Mouse (Mus musculus) myocyte (in vitro differentiated cells): ENCODE results near the gene Mdfi. TPM values are rescaled to one million over a fixed set of nuclear protein-coding genes. Genes with fewer than 3 reads are reported as not detected.
"Not testable (repeated sequence)": the region's sequence is repeated elsewhere in the genome, so short reads cannot be mapped to it uniquely, and the experiment has no call there.

Experiments used
- H3K27me3 ChIP-seq: one replicate; pipeline ENCODE4 v1.6.1; 2011; ENCODE audit not compliant: control insufficient read depth, insufficient read depth, insufficient read length
- H3K36me3 ChIP-seq: one replicate; pipeline ENCODE4 v1.6.1; 2011; ENCODE audit not compliant: control insufficient read depth, insufficient read depth
- H3K4me2 ChIP-seq: one replicate; pipeline ENCODE4 v1.6.1; 2011; ENCODE audit warnings: low read depth, control low read depth
- H3K4me3 ChIP-seq: one replicate; pipeline ENCODE4 v1.5.1; 2011; ENCODE audit warnings: mild to moderate bottlenecking, control low read depth, moderate library complexity
- H3K79me2 ChIP-seq: one replicate; pipeline ENCODE4 v1.6.1; 2011; ENCODE audit not compliant: control insufficient read depth, insufficient read depth
- H3ac ChIP-seq: one replicate; pipeline ENCODE4 v1.6.1; 2011; ENCODE audit not compliant: control insufficient read depth, insufficient read length
- CEBPB ChIP-seq: IDR thresholded peaks from 2 replicates; pipeline ENCODE4 v1.6.1; 2011; ENCODE audit warnings: mild to moderate bottlenecking, moderate library complexity; ENCODE audit not compliant: poor library complexity, insufficient read depth, severe bottlenecking
- E2F4 ChIP-seq: IDR thresholded peaks from one replicate; pipeline ENCODE4 v1.6.1; 2011; ENCODE audit warnings: mild to moderate bottlenecking, control low read depth, moderate library complexity; ENCODE audit not compliant: insufficient read depth
- MAX ChIP-seq: IDR thresholded peaks from one replicate; pipeline ENCODE4 v1.6.1; 2011; ENCODE audit warnings: low read depth, mild to moderate bottlenecking, control low read depth
- MYOD1 ChIP-seq, 3 experiments: IDR thresholded peaks; one replicate each; pipeline ENCODE4 v1.6.1; 2011; ENCODE audit warnings: control low read depth in 2 of 3, low read depth in 2 of 3, mild to moderate bottlenecking in 2 of 3, moderate library complexity in 1 of 3; ENCODE audit not compliant: insufficient read length in 2 of 3, control insufficient read depth in 1 of 3
- MYOG ChIP-seq, 3 experiments: IDR thresholded peaks; one replicate each; pipeline ENCODE4 v1.6.1; 2011; ENCODE audit warnings: control low read depth in 2 of 3, low read depth in 2 of 3, mild to moderate bottlenecking in 2 of 3; ENCODE audit not compliant: insufficient read length in 2 of 3, control insufficient read depth in 1 of 3, insufficient read depth in 1 of 3
- POLR2A ChIP-seq: IDR thresholded peaks from one replicate; pipeline ENCODE4 v1.6.1; 2011; ENCODE audit warnings: low read depth, mild to moderate bottlenecking, control low read depth, moderate library complexity; ENCODE audit not compliant: insufficient read length
- POLR2AphosphoS2 ChIP-seq: IDR thresholded peaks from one replicate; pipeline ENCODE4 v1.6.1; 2011; ENCODE audit warnings: low read depth, control low read depth; ENCODE audit not compliant: insufficient read length
- REST ChIP-seq: IDR thresholded peaks from one replicate; pipeline ENCODE4 v1.6.1; 2011; ENCODE audit warnings: mild to moderate bottlenecking, control low read depth, moderate library complexity; ENCODE audit not compliant: insufficient read depth, insufficient read length
- SRF ChIP-seq: IDR thresholded peaks from one replicate; pipeline ENCODE4 v1.6.1; 2011; ENCODE audit warnings: low read depth; ENCODE audit not compliant: control insufficient read depth, insufficient read length
- TCF12 ChIP-seq: IDR thresholded peaks from one replicate; pipeline ENCODE4 v1.6.1; 2011; ENCODE audit warnings: mild to moderate bottlenecking, control low read depth; ENCODE audit not compliant: poor library complexity, insufficient read depth, severe bottlenecking
- TCF3 ChIP-seq: IDR thresholded peaks from one replicate; pipeline ENCODE4 v1.6.1; 2011; ENCODE audit warnings: low read depth, control low read depth; ENCODE audit not compliant: insufficient read length
- USF1 ChIP-seq: IDR thresholded peaks from one replicate; pipeline ENCODE4 v1.6.1; 2011; ENCODE audit warnings: low read depth, mild to moderate bottlenecking, control low read depth, moderate library complexity
- polyA plus RNA-seq: library from polyadenylated mRNA; unstranded; fragments of >200 nt; fragmentation: generic; extraction: Trizol; gene quantifications from one replicate; pipeline ENCODE4 v1.2.1, GENCODE M21; 2012; ENCODE audit warnings: missing spikeins

Gene Mdfi
- polyA plus RNA-seq, 1 experiment: 1.1 TPM

- TF ChIP-seq MYOG (IDR thresholded peaks at IDR 0.05; ENCODE audit: control insufficient read depth in 1 of 3, insufficient read depth in 1 of 3, insufficient read length in 2 of 3, low read depth in 2 of 3) (no peak), MAX (no peak), USF1 (no peak), E2F4 (no peak), REST (no peak), MYOD1 (IDR thresholded peaks at IDR 0.05; ENCODE audit: control insufficient read depth in 1 of 3, insufficient read length in 2 of 3, low read depth in 2 of 3) (no peak), CEBPB (no peak), TCF12 (no peak), TCF3 (no peak), POLR2AphosphoS2 (no peak), POLR2A (no peak), SRF (no peak)
- no peak overlapping the region for H3K4me2 ChIP-seq
- no peak overlapping the region for H3K4me3 ChIP-seq
- H3ac ChIP-seq: no peak overlapping the region
- H3K79me2 ChIP-seq: no peaks in the 10 kb centered on the region
- no peaks in the 10 kb centered on the region for H3K27me3 ChIP-seq
- no peaks in the 10 kb centered on the region for H3K36me3 ChIP-seq
Measured at GRCm38 (mm10) chr17:47855544-47855943, 21.1 kb upstream of the Mdfi start.

GRCm38 (mm10) chr17:47854908-47855307 is 20.4 kb upstream of the Mdfi start:
- Histone ChIP-seq H3K79me2 (no peaks in the 10 kb centered on the region), H3ac (no peak overlapping the region), H3K27me3 (no peaks in the 10 kb centered on the region), H3K36me3 (no peaks in the 10 kb centered on the region), H3K4me3 (no peak overlapping the region), H3K4me2 (no peak overlapping the region)
- TF ChIP-seq USF1 (no peak), POLR2A (no peak), MAX (no peak), SRF (no peak)

DNA sequence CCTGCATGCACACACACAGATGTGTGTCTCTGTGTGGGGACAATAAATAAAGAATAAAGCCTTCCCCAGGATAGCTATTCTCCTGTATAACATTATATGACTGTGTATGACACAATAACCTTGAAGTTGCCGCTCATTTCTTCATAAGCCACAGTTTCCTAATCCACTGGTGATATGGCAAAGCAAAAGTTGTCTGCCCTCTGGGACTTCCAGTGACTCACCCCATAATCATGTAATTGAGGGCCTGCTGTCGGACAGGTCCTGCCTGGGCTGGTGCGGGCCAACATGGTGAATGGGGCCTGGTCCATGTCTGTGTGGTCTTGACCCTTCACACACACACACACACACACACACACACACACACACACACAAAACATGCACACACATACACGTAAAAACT is 19.3 kb upstream of the Mdfi start:
- Histone ChIP-seq H3K4me2 (no peak overlapping the region), H3K36me3 (no peaks in the 10 kb centered on the region), H3K27me3 (no peaks in the 10 kb centered on the region), H3K4me3 (no peak overlapping the region), H3K79me2 (no peaks in the 10 kb centered on the region), H3ac (no peak overlapping the region)
- TF ChIP-seq MYOD1 (IDR thresholded peaks at IDR 0.05; ENCODE audit: control insufficient read depth in 1 of 3, insufficient read length in 2 of 3, low read depth in 2 of 3) (no peak), TCF12 (no peak), MYOG (IDR thresholded peaks at IDR 0.05; ENCODE audit: control insufficient read depth in 1 of 3, insufficient read depth in 1 of 3, insufficient read length in 2 of 3, low read depth in 2 of 3) (no peak), E2F4 (no peak), USF1 (no peak), CEBPB (no peak), TCF3 (no peak), REST (no peak), SRF (no peak), POLR2A (no peak), MAX (no peak), POLR2AphosphoS2 (no peak)

DNA sequence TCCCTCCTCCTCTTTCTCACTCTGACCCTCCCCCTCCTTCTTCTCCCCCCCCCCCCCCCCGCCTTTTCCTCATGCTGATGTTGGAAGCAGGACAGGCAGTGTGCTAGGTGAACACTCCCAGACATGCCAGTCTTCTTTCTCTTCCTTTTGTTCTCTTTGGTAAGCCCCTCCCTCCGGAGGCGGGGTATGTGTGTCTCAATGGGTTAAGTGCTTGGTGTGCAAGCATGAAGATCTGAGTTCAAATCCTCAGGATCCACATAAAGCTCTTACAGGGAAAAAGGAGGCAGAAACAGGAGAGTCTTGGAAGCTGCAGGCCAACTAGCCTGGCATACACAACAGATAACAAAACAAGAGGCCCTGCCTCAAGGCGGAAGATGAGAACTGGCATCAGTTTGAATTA is 18.8 kb upstream of the Mdfi start:
- no peak overlapping the region for H3K4me3 ChIP-seq
- H3ac ChIP-seq: no peak overlapping the region
- H3K4me2 ChIP-seq: no peak overlapping the region
- TF ChIP-seq E2F4 (no peak), SRF (no peak), MYOD1 (IDR thresholded peaks at IDR 0.05; ENCODE audit: control insufficient read depth in 1 of 3, insufficient read length in 2 of 3, low read depth in 2 of 3) (no peak), REST (no peak), TCF12 (no peak), USF1 (no peak)
- H3K27me3 ChIP-seq: no peaks in the 10 kb centered on the region
- H3K36me3 ChIP-seq: no peaks in the 10 kb centered on the region
- no peaks in the 10 kb centered on the region for H3K79me2 ChIP-seq

GRCm38 (mm10) chr17:47851798-47852360 is 17.4 kb upstream of the Mdfi start:
- not testable (repeated sequence) for H3K27me3 ChIP-seq, H3ac ChIP-seq, H3K4me3 ChIP-seq, H3K36me3 ChIP-seq, H3K79me2 ChIP-seq
- H3K4me2 ChIP-seq: peak overlapping the region; percentile 2
